Mouse (Mus musculus): Measurements from ENCODE around the gene Osbpl2. TPM values are rescaled to one million over a fixed set of nuclear protein-coding genes. Genes with fewer than 3 reads are reported as not detected.

Osbpl2 gene
- polyA plus RNA-seq, 2 experiments = 4.4 to 7.9 TPM

GRCm38 (mm10) chr2:180127675-180128074 lies 8.6 kb downstream of the Osbpl2 start:
- H3K27me3 ChIP-seq (ENCODE audit: control insufficient read depth, insufficient read depth, low read length) = no peaks in the 10 kb centered on the region
- DNase-seq (ENCODE audit: low read depth in 3 of 3, low spot score in 3 of 3) (no peak), ATAC-seq (ENCODE audit: insufficient read depth) (no peak)
- 51% methylated on average over 1 of the region's 1 CpGs for WGBS (ENCODE audit: insufficient replicate concordance)
- H3K27ac ChIP-seq = no peak overlapping the region
- H3K4me2 ChIP-seq (ENCODE audit: low read depth) = no peak overlapping the region
- H3K9me3 ChIP-seq (ENCODE audit: control insufficient read depth, low read length) = no peaks in the 10 kb centered on the region
- peaks cover 0 to 2% of the 10 kb centered on the region in 2 experiments; a peak in 2 of 4 replicates for H3K4me1 ChIP-seq (replicated peaks; ENCODE audit: control insufficient read depth in 2 of 2, insufficient read depth in 2 of 2, low read length in 1 of 2)
- TF ChIP-seq CTCF (IDR thresholded peaks at IDR 0.05; ENCODE audit: low read depth) = no peak
- TF ChIP-seq EP300 (IDR thresholded peaks at IDR 0.05; ENCODE audit: low read depth) = no peak
- no peaks in the 10 kb centered on the region for H3K36me3 ChIP-seq (replicated peaks; ENCODE audit: control insufficient read depth, insufficient read depth, low read depth)
- H3K4me3 ChIP-seq (ENCODE audit: insufficient read depth in 1 of 2, low read depth in 2 of 2, low read length in 2 of 2) = no peak overlapping the region
- no peak overlapping the region for H3K9ac ChIP-seq (replicated peaks)

GRCm38 (mm10) chr2:180133231-180133630 lies 14.1 kb downstream of the Osbpl2 start:
- TF ChIP-seq EP300 (IDR thresholded peaks at IDR 0.05; ENCODE audit: low read depth) (no peak), CTCF (IDR thresholded peaks at IDR 0.05; ENCODE audit: low read depth) (no peak)
- Histone ChIP-seq H3K27ac (no peak overlapping the region), H3K4me3 (ENCODE audit: insufficient read depth in 1 of 2, low read depth in 2 of 2, low read length in 2 of 2) (no peak overlapping the region), H3K9ac (replicated peaks) (no peak overlapping the region), H3K4me1 (replicated peaks; ENCODE audit: control insufficient read depth in 2 of 2, insufficient read depth in 2 of 2, low read length in 1 of 2) (peaks cover 0 to 9% of the 10 kb centered on the region in 2 experiments; a peak in 2 of 4 replicates), H3K36me3 (replicated peaks; ENCODE audit: control insufficient read depth, insufficient read depth, low read depth) (no peaks in the 10 kb centered on the region), H3K9me3 (ENCODE audit: control insufficient read depth, low read length) (no peaks in the 10 kb centered on the region), H3K27me3 (ENCODE audit: control insufficient read depth, insufficient read depth, low read length) (no peaks in the 10 kb centered on the region), H3K4me2 (ENCODE audit: low read depth) (no peak overlapping the region)
- DNase-seq (ENCODE audit: low read depth in 3 of 3, low spot score in 3 of 3) (no peak), ATAC-seq (ENCODE audit: insufficient read depth) (no peak)
- WGBS (ENCODE audit: insufficient replicate concordance) = 31% methylated on average over 4 of the region's 4 CpGs

- 61% methylated on average over 3 of the region's 3 CpGs for WGBS (ENCODE audit: insufficient replicate concordance)
Measured at GRCm38 (mm10) chr2:180133911-180134310, 14.8 kb downstream of the Osbpl2 start.

GRCm38 (mm10) chr2:180135414-180135813 lies 16.3 kb downstream of the Osbpl2 start:
- peaks cover 0 to 9% of the 10 kb centered on the region in 2 experiments; a peak in 2 of 4 replicates for H3K4me1 ChIP-seq (replicated peaks; ENCODE audit: control insufficient read depth in 2 of 2, insufficient read depth in 2 of 2, low read length in 1 of 2)
- WGBS (ENCODE audit: insufficient replicate concordance) = 22% methylated on average over 5 of the region's 5 CpGs
- H3K36me3 ChIP-seq (replicated peaks; ENCODE audit: control insufficient read depth, insufficient read depth, low read depth) = no peaks in the 10 kb centered on the region
- H3K9ac ChIP-seq (replicated peaks) = no peak overlapping the region
- H3K9me3 ChIP-seq (ENCODE audit: control insufficient read depth, low read length) = no peaks in the 10 kb centered on the region
- TF ChIP-seq CTCF (IDR thresholded peaks at IDR 0.05; ENCODE audit: low read depth) = no peak
- TF ChIP-seq EP300 (IDR thresholded peaks at IDR 0.05; ENCODE audit: low read depth) = no peak
- DNase-seq (ENCODE audit: low read depth in 3 of 3, low spot score in 3 of 3) (no peak), ATAC-seq (ENCODE audit: insufficient read depth) (no peak)
- H3K27me3 ChIP-seq (ENCODE audit: control insufficient read depth, insufficient read depth, low read length) = no peaks in the 10 kb centered on the region
- no peak overlapping the region for H3K4me2 ChIP-seq (ENCODE audit: low read depth)
- no peak overlapping the region for H3K4me3 ChIP-seq (ENCODE audit: insufficient read depth in 1 of 2, low read depth in 2 of 2, low read length in 2 of 2)
- no peak overlapping the region for H3K27ac ChIP-seq

More at GRCm38 (mm10) chr2:180133911-180134310, 14.8 kb downstream of the Osbpl2 start:
- Histone ChIP-seq H3K27ac (no peak overlapping the region), H3K4me3 (ENCODE audit: insufficient read depth in 1 of 2, low read depth in 2 of 2, low read length in 2 of 2) (no peak overlapping the region), H3K36me3 (replicated peaks; ENCODE audit: control insufficient read depth, insufficient read depth, low read depth) (no peaks in the 10 kb centered on the region), H3K9ac (replicated peaks) (no peak overlapping the region), H3K4me2 (ENCODE audit: low read depth) (no peak overlapping the region), H3K27me3 (ENCODE audit: control insufficient read depth, insufficient read depth, low read length) (no peaks in the 10 kb centered on the region), H3K9me3 (ENCODE audit: control insufficient read depth, low read length) (no peaks in the 10 kb centered on the region), H3K4me1 (replicated peaks; ENCODE audit: control insufficient read depth in 2 of 2, insufficient read depth in 2 of 2, low read length in 1 of 2) (peaks cover 0 to 9% of the 10 kb centered on the region in 2 experiments; a peak in 2 of 4 replicates)
- TF ChIP-seq CTCF (IDR thresholded peaks at IDR 0.05; ENCODE audit: low read depth) (no peak), EP300 (IDR thresholded peaks at IDR 0.05; ENCODE audit: low read depth) (no peak)
- no peak for ATAC-seq (ENCODE audit: insufficient read depth)
- DNase-seq (ENCODE audit: low read depth in 3 of 3, low spot score in 3 of 3) = no peak

- no peak for TF ChIP-seq CTCF (IDR thresholded peaks at IDR 0.05; ENCODE audit: low read depth)
- TF ChIP-seq EP300 (IDR thresholded peaks at IDR 0.05; ENCODE audit: low read depth) = no peak
- Histone ChIP-seq H3K36me3 (replicated peaks; ENCODE audit: control insufficient read depth, insufficient read depth, low read depth) (0 out of 2 replicates have a peak, but pooled peaks cover 3% of the 10 kb centered on the region), H3K9me3 (ENCODE audit: control insufficient read depth, low read length) (no peaks in the 10 kb centered on the region), H3K9ac (replicated peaks) (no peak overlapping the region), H3K4me2 (ENCODE audit: low read depth) (no peak overlapping the region), H3K27me3 (ENCODE audit: control insufficient read depth, insufficient read depth, low read length) (no peaks in the 10 kb centered on the region), H3K27ac (no peak overlapping the region), H3K4me3 (ENCODE audit: insufficient read depth in 1 of 2, low read depth in 2 of 2, low read length in 2 of 2) (no peak overlapping the region), H3K4me1 (replicated peaks; ENCODE audit: control insufficient read depth in 2 of 2, insufficient read depth in 2 of 2, low read length in 1 of 2) (no peaks in the 10 kb centered on the region)
- WGBS (ENCODE audit: insufficient replicate concordance) = 80% methylated on average over 2 of the region's 2 CpGs
- ATAC-seq (ENCODE audit: insufficient read depth) (no peak), DNase-seq (ENCODE audit: low read depth in 3 of 3, low spot score in 3 of 3) (no peak)
Measured at GRCm38 (mm10) chr2:180146091-180146490, 27.0 kb downstream of the Osbpl2 start.
